Mouse (Mus musculus): ENCODE results near the gene Plin4.

DNA sequence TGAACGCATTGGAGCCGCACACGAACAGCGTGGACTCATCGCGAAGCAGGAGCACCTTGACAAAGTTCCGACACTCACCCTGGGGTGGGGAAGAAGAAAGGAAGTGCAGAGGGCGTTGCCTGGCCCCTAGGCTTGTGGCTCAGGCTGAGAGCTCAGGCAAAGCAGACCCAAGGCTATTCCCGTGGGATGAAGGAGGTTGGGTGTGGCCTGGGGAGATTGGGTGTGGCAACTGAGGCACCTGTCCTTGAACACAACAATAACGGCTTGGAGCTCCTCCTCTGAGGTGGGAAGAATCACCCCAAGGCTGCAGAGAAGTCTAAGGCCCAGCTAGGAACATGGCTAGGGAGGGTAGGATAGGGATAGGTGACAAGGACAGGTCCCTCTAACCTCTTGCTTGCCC, 21.5 kb upstream of the Plin4 start:
- TF ChIP-seq TCF12 (IDR thresholded peaks at IDR 0.05; ENCODE audit: insufficient read depth, poor library complexity, severe bottlenecking) (no peak), POLR2A (IDR thresholded peaks at IDR 0.05; ENCODE audit: insufficient read length, low read depth) (no peak), USF1 (IDR thresholded peaks at IDR 0.05; ENCODE audit: low read depth) (no peak), E2F4 (IDR thresholded peaks at IDR 0.05; ENCODE audit: insufficient read depth) (no peak), POLR2AphosphoS2 (IDR thresholded peaks at IDR 0.05; ENCODE audit: insufficient read length, low read depth) (no peak), MAX (IDR thresholded peaks at IDR 0.05; ENCODE audit: low read depth) (no peak), MYOG (IDR thresholded peaks at IDR 0.05; ENCODE audit: control insufficient read depth in 1 of 3, insufficient read depth in 1 of 3, insufficient read length in 2 of 3, low read depth in 2 of 3) (no peak), REST (IDR thresholded peaks at IDR 0.05; ENCODE audit: insufficient read depth, insufficient read length) (no peak)

All from myocyte (in vitro differentiated cells).